ENCODE assay signal across 7 mouse cellular contexts in the genomic region with DNA sequence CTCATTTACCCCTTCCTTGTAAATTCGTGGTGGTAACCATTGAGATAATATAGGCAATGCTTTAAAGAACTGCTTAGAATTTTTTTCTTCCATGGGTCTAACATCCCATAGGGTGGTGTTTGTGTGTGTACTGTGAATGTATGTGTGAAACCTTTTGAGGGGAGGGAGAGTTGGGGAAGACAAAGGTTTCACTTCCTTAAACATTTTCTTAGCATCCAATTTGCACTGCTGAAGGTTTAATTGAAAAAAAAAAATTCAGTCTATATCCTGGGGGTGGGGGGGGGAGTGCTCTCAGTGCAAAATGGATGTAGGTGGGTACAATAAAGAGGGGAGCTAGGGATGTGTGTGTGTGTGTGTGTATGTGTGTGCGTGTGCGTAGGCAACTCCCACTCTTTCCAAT. TPM values are rescaled to one million over a fixed set of nuclear protein-coding genes. Genes with fewer than 3 reads are reported as not detected.
DNase-seq lines count a peak whose midpoint lies in the region; ATAC-seq and TF ChIP-seq lines count a peak whose summit lies in the region.

No protein-coding gene starts in this region.

- no peak for TF ChIP-seq POLR2A in limb, embryonic 14.5 days (IDR thresholded peaks at IDR 0.05; ENCODE audit: borderline replicate concordance, extremely low read depth, insufficient read depth, insufficient read length)

- H3K4me3 ChIP-seq in lung, embryonic 16.5 days (ENCODE audit: low read length), result peak overlapping the region; percentile 97
- H3K4me3 ChIP-seq in forebrain, embryonic 14.5 days (ENCODE audit: low read depth, low read length), result peak overlapping the region; percentile 99
- peak overlapping the region; percentile 97 for H3K4me3 ChIP-seq in limb, embryonic 14.5 days (replicated peaks; ENCODE audit: low read length)

- 8% methylated on average over 3 of the region's 3 CpGs for WGBS in lung, embryonic 16.5 days
- WGBS in forebrain, embryonic 14.5 days, result 4% methylated on average over 3 of the region's 3 CpGs
- WGBS in limb, embryonic 14.5 days, result 11% methylated on average over 3 of the region's 3 CpGs

- H3K9me3 ChIP-seq in lung, embryonic 16.5 days (ENCODE audit: control insufficient read depth, low read length), result no peaks in the 10 kb centered on the region
- no peaks in the 10 kb centered on the region for H3K9me3 ChIP-seq in forebrain, embryonic 14.5 days (replicated peaks; ENCODE audit: control insufficient read depth, low read length)
- no peaks in the 10 kb centered on the region for H3K9me3 ChIP-seq in limb, embryonic 14.5 days (ENCODE audit: control insufficient read depth, low read length)

- H3K27ac ChIP-seq in lung, embryonic 16.5 days (ENCODE audit: low read length), result peak overlapping the region; percentile 98
- peak overlapping the region; percentile 97 for H3K27ac ChIP-seq in forebrain, embryonic 14.5 days (ENCODE audit: low read depth, low read length)
- peak overlapping the region; percentile 94 for H3K27ac ChIP-seq in limb, embryonic 14.5 days (replicated peaks; ENCODE audit: low read depth, low read length)

- no peaks in the 10 kb centered on the region for H3K36me3 ChIP-seq in lung, embryonic 16.5 days (ENCODE audit: control insufficient read depth, insufficient read depth, low read length)
- no peaks in the 10 kb centered on the region for H3K36me3 ChIP-seq in forebrain, embryonic 14.5 days (ENCODE audit: control insufficient read depth, insufficient read depth, low read length)
- 0 out of 2 replicates have a peak, but pooled peaks cover 4% of the 10 kb centered on the region for H3K36me3 ChIP-seq in limb, embryonic 14.5 days (ENCODE audit: control insufficient read depth, insufficient read depth, low read length)
- no peaks in the 10 kb centered on the region for H3K36me3 ChIP-seq in splenic B cell, adult 2 months (ENCODE audit: control insufficient read depth, insufficient read depth, low read length, poor library complexity, severe bottlenecking)

- H3K9ac ChIP-seq in lung, embryonic 16.5 days (ENCODE audit: low read length), result peak overlapping the region; percentile 98
- H3K9ac ChIP-seq in forebrain, embryonic 14.5 days (ENCODE audit: low read length), result peak overlapping the region; percentile 90; the same call in 1 of the 2 replicates
- 0 out of 2 replicates have a peak overlapping the region, but pooled peaks have one; percentile 93 for H3K9ac ChIP-seq in limb, embryonic 14.5 days (ENCODE audit: low read depth, low read length, severe bottlenecking)

- no peaks in the 10 kb centered on the region for H3K27me3 ChIP-seq in lung, embryonic 16.5 days (ENCODE audit: control insufficient read depth, insufficient read depth, low read depth, low read length)
- H3K27me3 ChIP-seq in forebrain, embryonic 14.5 days (replicated peaks; ENCODE audit: control insufficient read depth, insufficient read depth, low read length), result no peaks in the 10 kb centered on the region
- no peaks in the 10 kb centered on the region for H3K27me3 ChIP-seq in limb, embryonic 14.5 days (ENCODE audit: control insufficient read depth, insufficient read depth, low read length)
- H3K27me3 ChIP-seq in splenic B cell, adult 2 months (ENCODE audit: control insufficient read depth, insufficient read depth, low read length, poor library complexity, severe bottlenecking), result no peaks in the 10 kb centered on the region

- intact Hi-C loops in left cerebral cortex, postnatal 4 days (cut with DNase I), result no loop called here

- peaks cover 45% of the 10 kb centered on the region for H3K4me1 ChIP-seq in lung, embryonic 16.5 days (replicated peaks; ENCODE audit: control insufficient read depth, insufficient read depth, low read length)
- H3K4me1 ChIP-seq in forebrain, embryonic 14.5 days (ENCODE audit: control insufficient read depth, insufficient read depth, low read length), result peaks cover 47% of the 10 kb centered on the region
- H3K4me1 ChIP-seq in limb, embryonic 14.5 days (ENCODE audit: control insufficient read depth, insufficient read depth, low read length), result peaks cover 46% of the 10 kb centered on the region

- no peak for DNase-seq in lung, postnatal 36 days
- DNase-seq in forebrain, embryonic 14.5 days (ENCODE audit: low spot score), result no peak
- DNase-seq in limb, embryonic 14.5 days (ENCODE audit: low spot score), result no peak
- peak; percentile 75 for DNase-seq in splenic B cell, adult 2 months (ENCODE audit: low read depth, low spot score)
- no peak for DNase-seq in left cerebral cortex, postnatal 4 days
- DNase-seq in Muller cell, postnatal 12 days (ENCODE audit: inconsistent ontology term), result no peak

- H3K4me2 ChIP-seq in lung, embryonic 16.5 days (ENCODE audit: low read depth, low read length), result peak overlapping the region; percentile 80
- H3K4me2 ChIP-seq in forebrain, embryonic 14.5 days (ENCODE audit: low read length), result peak overlapping the region; percentile 95
- H3K4me2 ChIP-seq in limb, embryonic 14.5 days (replicated peaks; ENCODE audit: low read depth, low read length, severe bottlenecking), result peak overlapping the region; percentile 69

- no peak for ATAC-seq in lung, embryonic 16.5 days (ENCODE audit: low read depth)
- ATAC-seq in forebrain, embryonic 14.5 days, result no peak
- ATAC-seq in limb, embryonic 14.5 days (ENCODE audit: low FRiP score, low read depth), result no peak

RNA-seq across cellular contexts. Expression of a gene that starts 0.5 kb away (rescaled TPM):
- 14.1 and 16.1 TPM in 2 replicates for polyA plus RNA-seq in lung, embryonic 16.5 days (2015; fragmentation: Nextera tagmentation; extraction: Ambion mirVana)
- 9.9 and 13.4 TPM in 2 replicates for polyA plus RNA-seq in forebrain, embryonic 14.5 days (2014; fragmentation: Nextera tagmentation; extraction: Ambion mirVana)
- 41.2 and 53.7 TPM in 2 replicates for polyA plus RNA-seq in limb, embryonic 14.5 days (2012; rRNA removed)
- 20.5 and 22.7 TPM in 2 replicates for polyA plus RNA-seq in limb, embryonic 14.5 days (2014; fragmentation: Nextera tagmentation; extraction: Ambion mirVana)
- total RNA-seq in left cerebral cortex, postnatal 4 days (2021), result 100 to 1,000 TPM; 109 to 113 TPM

RNA-seq across cellular contexts. Expression of a gene that starts 27.3 kb away (rescaled TPM):
- polyA plus RNA-seq in lung, embryonic 16.5 days (2015; fragmentation: Nextera tagmentation; extraction: Ambion mirVana), result 1.8 and 2.0 TPM in 2 replicates
- polyA plus RNA-seq in forebrain, embryonic 14.5 days (2014; fragmentation: Nextera tagmentation; extraction: Ambion mirVana), result not detected in 2 replicates
- polyA plus RNA-seq in limb, embryonic 14.5 days (2012; rRNA removed), result 0.33 and 0.91 TPM in 2 replicates
- polyA plus RNA-seq in limb, embryonic 14.5 days (2014; fragmentation: Nextera tagmentation; extraction: Ambion mirVana), result 0.40 TPM in 1 of 2 replicates, not detected in the other
- total RNA-seq in left cerebral cortex, postnatal 4 days (2021), result not detected

RNA-seq across cellular contexts. Expression of a gene that starts 41.2 kb away (rescaled TPM):
- polyA plus RNA-seq in lung, embryonic 16.5 days (2015; fragmentation: Nextera tagmentation; extraction: Ambion mirVana), result not detected in 2 replicates
- not detected in 2 replicates for polyA plus RNA-seq in forebrain, embryonic 14.5 days (2014; fragmentation: Nextera tagmentation; extraction: Ambion mirVana)
- not detected in 2 replicates for polyA plus RNA-seq in limb, embryonic 14.5 days (2012; rRNA removed)
- not detected in 2 replicates for polyA plus RNA-seq in limb, embryonic 14.5 days (2014; fragmentation: Nextera tagmentation; extraction: Ambion mirVana)
- not detected for total RNA-seq in left cerebral cortex, postnatal 4 days (2021)
